Mouse (Mus musculus): ENCODE measurements around the gene Met. TPM values are rescaled to one million over a fixed set of nuclear protein-coding genes. Genes with fewer than 3 reads are reported as not detected.

Met gene
- polyA plus RNA-seq, 1 experiment, result 4.7 TPM

DNA sequence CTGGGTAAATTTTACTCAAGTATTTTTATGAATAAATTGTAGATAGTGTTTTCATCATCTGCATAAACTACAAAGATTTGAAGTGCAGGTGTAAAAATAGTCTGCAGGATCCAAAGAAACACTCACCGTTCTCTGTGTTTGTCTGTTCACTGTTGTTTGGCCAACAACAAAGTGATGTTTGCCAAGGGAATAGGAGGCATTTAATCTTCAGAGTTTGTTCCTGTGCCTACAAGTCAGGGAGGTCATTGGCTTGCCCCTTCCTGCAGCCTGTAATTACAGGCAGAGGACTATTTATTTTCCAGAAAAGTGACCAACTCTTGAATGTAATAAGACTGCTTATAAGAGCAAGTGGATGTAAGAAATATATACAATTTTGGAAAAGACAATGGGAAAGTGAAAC lies 38.7 kb downstream of the Met start:
- Histone ChIP-seq H3K36me3 (ENCODE audit: control insufficient read depth, insufficient read depth, low read length) (no peaks in the 10 kb centered on the region), H3K4me1 (ENCODE audit: control insufficient read depth, insufficient read depth, insufficient read length, low read length) (no peaks in the 10 kb centered on the region), H3K27me3 (ENCODE audit: control insufficient read depth, insufficient read depth, low read length) (no peaks in the 10 kb centered on the region), H3K4me3 (ENCODE audit: low read depth, low read length) (no peak overlapping the region), H3K27ac (ENCODE audit: insufficient read depth, low read depth, low read length) (no peak overlapping the region)
- 40% methylated on average over 1 of the region's 1 CpGs for WGBS
- TF ChIP-seq POLR2A (IDR thresholded peaks at IDR 0.05; ENCODE audit: low read depth, low read length) (no peak), CTCF (IDR thresholded peaks at IDR 0.05; ENCODE audit: extremely low read depth, insufficient read length, insufficient replicate concordance, low read depth, low read length) (no peak)

DNA sequence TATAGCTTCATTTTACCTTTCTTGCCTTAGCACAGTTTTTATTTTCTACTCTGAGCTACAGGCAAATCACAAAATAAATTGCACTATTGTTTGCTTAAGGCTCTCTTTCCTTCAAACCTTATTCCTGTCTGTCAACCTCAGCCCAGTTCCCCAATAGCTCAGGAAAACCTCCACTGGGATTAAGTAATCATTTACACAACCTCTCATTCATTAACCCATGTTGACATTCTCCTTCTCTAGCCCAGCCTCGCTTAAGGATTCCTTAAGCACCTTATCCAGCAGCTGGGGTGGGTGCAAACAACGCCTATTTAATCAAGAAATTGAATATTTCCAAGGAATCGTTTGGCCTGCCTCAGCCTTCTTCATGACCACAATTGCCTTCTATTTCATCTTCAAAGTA lies 40.1 kb downstream of the Met start:
- no peak for TF ChIP-seq POLR2A (IDR thresholded peaks at IDR 0.05; ENCODE audit: low read depth, low read length)
- no peak for TF ChIP-seq CTCF (IDR thresholded peaks at IDR 0.05; ENCODE audit: extremely low read depth, insufficient read length, insufficient replicate concordance, low read depth, low read length)
- Histone ChIP-seq H3K4me3 (ENCODE audit: low read depth, low read length) (no peak overlapping the region), H3K4me1 (ENCODE audit: control insufficient read depth, insufficient read depth, insufficient read length, low read length) (no peaks in the 10 kb centered on the region), H3K27ac (ENCODE audit: insufficient read depth, low read depth, low read length) (no peak overlapping the region), H3K36me3 (ENCODE audit: control insufficient read depth, insufficient read depth, low read length) (no peaks in the 10 kb centered on the region), H3K27me3 (ENCODE audit: control insufficient read depth, insufficient read depth, low read length) (no peaks in the 10 kb centered on the region)
- WGBS, result 29% methylated on average over 3 of the region's 3 CpGs

GRCm38 (mm10) chr6:17505530-17505929 lies 41.9 kb downstream of the Met start:
- Histone ChIP-seq H3K4me1 (ENCODE audit: control insufficient read depth, insufficient read depth, insufficient read length, low read length) (no peaks in the 10 kb centered on the region), H3K27me3 (ENCODE audit: control insufficient read depth, insufficient read depth, low read length) (no peaks in the 10 kb centered on the region), H3K4me3 (ENCODE audit: low read depth, low read length) (no peak overlapping the region), H3K27ac (ENCODE audit: insufficient read depth, low read depth, low read length) (no peak overlapping the region), H3K36me3 (ENCODE audit: control insufficient read depth, insufficient read depth, low read length) (no peaks in the 10 kb centered on the region)
- WGBS, result 87% methylated on average over 3 of the region's 3 CpGs
- TF ChIP-seq CTCF (IDR thresholded peaks at IDR 0.05; ENCODE audit: extremely low read depth, insufficient read length, insufficient replicate concordance, low read depth, low read length) (no peak), POLR2A (IDR thresholded peaks at IDR 0.05; ENCODE audit: low read depth, low read length) (no peak)

DNA sequence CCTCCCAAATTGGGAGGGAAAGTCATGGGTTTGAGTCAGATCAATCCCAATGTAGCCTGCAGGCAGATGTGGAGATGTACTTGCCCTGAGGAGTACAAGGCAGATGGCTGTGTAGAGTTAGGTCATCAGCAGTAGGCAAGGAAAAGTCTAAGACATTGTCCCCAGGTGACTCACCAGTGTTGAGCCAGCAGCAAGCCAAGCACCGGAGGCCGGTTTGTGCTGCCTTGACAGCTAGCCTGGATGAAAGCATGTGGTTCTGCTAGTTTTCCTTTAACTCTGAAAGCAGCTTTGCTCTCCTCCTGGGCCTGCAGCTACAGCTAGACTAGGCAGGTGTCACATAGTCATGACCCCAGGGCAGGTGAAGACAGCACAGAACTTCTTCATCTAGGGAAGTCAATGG lies 43.2 kb downstream of the Met start:
- TF ChIP-seq POLR2A (IDR thresholded peaks at IDR 0.05; ENCODE audit: low read depth, low read length) (no peak), CTCF (IDR thresholded peaks at IDR 0.05; ENCODE audit: extremely low read depth, insufficient read length, insufficient replicate concordance, low read depth, low read length) (no peak)
- Histone ChIP-seq H3K4me3 (ENCODE audit: low read depth, low read length) (no peak overlapping the region), H3K27ac (ENCODE audit: insufficient read depth, low read depth, low read length) (no peak overlapping the region), H3K36me3 (ENCODE audit: control insufficient read depth, insufficient read depth, low read length) (no peaks in the 10 kb centered on the region; the same call in 1 of the 2 replicates), H3K27me3 (ENCODE audit: control insufficient read depth, insufficient read depth, low read length) (no peaks in the 10 kb centered on the region), H3K4me1 (ENCODE audit: control insufficient read depth, insufficient read depth, insufficient read length, low read length) (no peaks in the 10 kb centered on the region)
- 75% methylated on average over 2 of the region's 2 CpGs for WGBS

DNA sequence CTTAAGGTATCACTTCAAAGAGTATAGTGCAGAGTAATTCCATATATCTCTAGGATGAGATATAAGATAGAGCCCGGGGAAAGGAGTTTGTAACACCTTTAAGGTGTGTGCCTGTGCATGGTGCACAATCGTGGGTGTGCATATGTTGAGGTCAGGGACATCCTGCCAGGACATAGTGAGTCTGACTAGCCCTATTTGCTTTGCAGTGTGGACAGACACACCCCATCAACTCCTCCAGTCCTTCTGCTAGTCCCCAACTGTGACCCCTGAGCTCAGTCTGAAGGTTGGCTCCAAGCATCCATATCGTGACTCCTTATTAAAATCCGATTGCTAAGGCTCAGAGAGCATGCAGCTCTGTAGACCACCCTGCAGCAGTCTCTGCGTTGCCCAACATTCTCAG lies 44.6 kb downstream of the Met start:
- no peak for TF ChIP-seq POLR2A (IDR thresholded peaks at IDR 0.05; ENCODE audit: low read depth, low read length)
- TF ChIP-seq CTCF (IDR thresholded peaks at IDR 0.05; ENCODE audit: extremely low read depth, insufficient read length, insufficient replicate concordance, low read depth, low read length), result no peak
- H3K27ac ChIP-seq (ENCODE audit: insufficient read depth, low read depth, low read length), result no peak overlapping the region
- H3K27me3 ChIP-seq (ENCODE audit: control insufficient read depth, insufficient read depth, low read length), result no peaks in the 10 kb centered on the region
- H3K4me1 ChIP-seq (ENCODE audit: control insufficient read depth, insufficient read depth, insufficient read length, low read length), result no peaks in the 10 kb centered on the region
- WGBS, result 57% methylated on average over 5 of the region's 5 CpGs
- no peaks in the 10 kb centered on the region; the same call in 1 of the 2 replicates for H3K36me3 ChIP-seq (ENCODE audit: control insufficient read depth, insufficient read depth, low read length)
- H3K4me3 ChIP-seq (ENCODE audit: low read depth, low read length), result no peak overlapping the region

- Histone ChIP-seq H3K4me1 (ENCODE audit: control insufficient read depth, insufficient read depth, insufficient read length, low read length) (no peaks in the 10 kb centered on the region), H3K27ac (ENCODE audit: insufficient read depth, low read depth, low read length) (no peak overlapping the region), H3K4me3 (ENCODE audit: low read depth, low read length) (no peak overlapping the region), H3K27me3 (ENCODE audit: control insufficient read depth, insufficient read depth, low read length) (no peaks in the 10 kb centered on the region), H3K36me3 (ENCODE audit: control insufficient read depth, insufficient read depth, low read length) (peaks cover 2% of the 10 kb centered on the region)
- 72% methylated on average over 9 of the region's 9 CpGs for WGBS
- TF ChIP-seq POLR2A (IDR thresholded peaks at IDR 0.05; ENCODE audit: low read depth, low read length), result no peak
- no peak for TF ChIP-seq CTCF (IDR thresholded peaks at IDR 0.05; ENCODE audit: extremely low read depth, insufficient read length, insufficient replicate concordance, low read depth, low read length)
Measured at GRCm38 (mm10) chr6:17508604-17509372, 45.2 kb downstream of the Met start.

- Histone ChIP-seq H3K27me3 (ENCODE audit: control insufficient read depth, insufficient read depth, low read length) (no peaks in the 10 kb centered on the region), H3K27ac (ENCODE audit: insufficient read depth, low read depth, low read length) (no peak overlapping the region), H3K4me1 (ENCODE audit: control insufficient read depth, insufficient read depth, insufficient read length, low read length) (no peaks in the 10 kb centered on the region), H3K36me3 (ENCODE audit: control insufficient read depth, insufficient read depth, low read length) (peaks cover 7% of the 10 kb centered on the region), H3K4me3 (ENCODE audit: low read depth, low read length) (no peak overlapping the region)
- TF ChIP-seq POLR2A (IDR thresholded peaks at IDR 0.05; ENCODE audit: low read depth, low read length), result no peak
- TF ChIP-seq CTCF (IDR thresholded peaks at IDR 0.05; ENCODE audit: extremely low read depth, insufficient read length, insufficient replicate concordance, low read depth, low read length), result no peak
- 89% methylated on average over 15 of the region's 15 CpGs for WGBS
Measured at GRCm38 (mm10) chr6:17513381-17513780, 49.8 kb downstream of the Met start.
